Mouse (Mus musculus) heart, postnatal 0 days (tissue): ENCODE measurements around the gene 4930512M02Rik.

Source experiments
- CTCF ChIP-seq: IDR thresholded peaks from 2 replicates; pipeline ENCODE4 v1.5.1; 2016; ENCODE audit warnings: antibody characterized with exemption, control low read depth, low read depth
- EP300 ChIP-seq: IDR thresholded peaks from 2 replicates; pipeline ENCODE4 v1.6.1; 2016; ENCODE audit warnings: antibody characterized with exemption, low read depth

DNA sequence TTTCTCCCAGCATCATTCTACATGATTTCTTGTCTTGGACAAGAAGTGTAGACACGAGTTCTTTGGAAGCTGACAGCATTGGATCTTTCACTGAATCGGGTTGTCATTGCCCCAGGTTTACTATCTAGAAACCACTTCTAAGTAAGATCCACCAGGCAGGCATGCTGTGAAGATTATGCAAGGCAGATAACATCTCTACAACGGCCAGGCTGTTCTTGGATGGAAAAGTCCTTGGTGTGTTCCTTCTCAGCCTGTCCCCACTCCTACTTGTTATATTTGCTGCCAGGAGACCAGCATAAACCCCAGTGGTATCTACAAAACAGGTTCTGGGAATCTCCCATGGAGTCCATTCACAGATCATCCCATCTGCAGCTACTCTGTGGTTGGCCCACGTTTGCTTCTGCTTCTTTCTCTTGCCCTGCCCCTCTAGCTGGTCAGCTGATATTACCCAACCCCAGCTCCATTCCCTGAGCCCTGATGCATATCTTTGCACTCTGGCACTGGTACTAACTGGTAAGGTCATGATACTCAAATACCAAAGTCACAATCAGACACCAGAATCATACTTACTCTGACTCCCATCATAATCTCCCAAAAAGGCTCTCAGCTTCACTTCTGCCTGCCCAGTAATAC lies 3.4 kb downstream of the 4930512M02Rik start:
- TF ChIP-seq CTCF, result no peak
- no peak for TF ChIP-seq EP300
